Mouse (Mus musculus): ENCODE results near the gene Olfr1444.

Olfr1444 gene

GRCm38 (mm10) chr19:12856983-12857382 lies at the start of gene Olfr1444:
TSS of gene Olfr1444 (plus strand) at chr19:12857283.
- DNase-seq (ENCODE audit: low spot score in 2 of 2): no peak

DNA sequence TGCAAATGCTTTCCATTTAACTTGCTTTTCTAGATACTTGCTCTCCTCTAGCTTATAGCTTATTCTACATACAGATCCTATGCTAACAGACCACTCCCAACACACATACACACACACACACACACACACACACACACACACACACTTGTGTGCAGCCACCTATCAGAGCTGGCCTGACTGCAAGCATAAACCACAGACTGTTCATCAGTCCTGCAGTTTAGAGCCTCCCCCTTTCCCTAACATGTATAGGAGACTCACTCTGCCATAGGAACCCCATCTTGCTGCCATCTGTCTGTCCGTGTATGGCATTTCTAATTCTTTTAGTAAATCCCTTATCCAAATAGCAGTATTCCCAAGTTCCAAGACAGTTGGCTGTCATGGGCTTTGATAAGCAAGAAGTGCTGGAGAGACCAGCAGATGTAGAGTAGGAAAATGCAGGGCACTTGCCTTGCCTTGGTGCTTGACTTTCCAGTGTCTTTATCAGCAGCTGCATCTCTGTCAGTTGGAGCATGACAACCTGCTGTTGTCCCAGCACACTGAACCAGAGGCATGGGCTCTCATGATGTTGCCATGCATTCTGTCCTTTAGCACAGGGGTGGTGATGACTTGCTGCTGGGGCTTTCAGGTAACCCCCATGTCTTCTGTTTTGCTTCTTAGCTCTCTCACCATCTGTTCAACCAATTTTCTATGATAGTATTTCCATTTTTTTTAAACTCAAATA lies 44.3 kb upstream of the Olfr1444 start:
- no peak for DNase-seq (ENCODE audit: low spot score in 2 of 2)

DNA sequence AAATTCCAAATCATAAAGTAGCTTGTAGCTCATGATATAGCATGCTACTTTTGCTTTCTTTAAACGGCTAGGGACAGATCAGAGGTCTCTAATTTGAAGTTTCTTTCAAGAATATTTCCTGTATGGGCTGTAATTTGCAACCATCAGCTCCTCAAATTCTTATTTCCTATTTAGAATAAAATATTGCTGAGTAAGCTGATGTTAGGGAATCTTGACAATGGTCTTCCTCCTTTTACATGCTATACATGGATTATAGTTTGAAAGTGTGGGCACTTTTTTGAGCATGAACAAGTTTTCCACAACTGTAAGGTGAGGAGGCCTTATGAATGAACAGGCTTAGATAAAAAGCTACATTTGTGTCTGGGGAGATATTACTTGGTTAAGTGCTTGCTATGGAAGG lies 43.2 kb upstream of the Olfr1444 start:
- DNase-seq (ENCODE audit: low spot score in 2 of 2): no peak

GRCm38 (mm10) chr19:12818507-12818906 lies 38.6 kb upstream of the Olfr1444 start:
- DNase-seq (ENCODE audit: low spot score in 2 of 2): no peak

- no peak for DNase-seq (ENCODE audit: low spot score in 2 of 2)
Observed at GRCm38 (mm10) chr19:12820383-12820782, 36.7 kb upstream of the Olfr1444 start.

DNA sequence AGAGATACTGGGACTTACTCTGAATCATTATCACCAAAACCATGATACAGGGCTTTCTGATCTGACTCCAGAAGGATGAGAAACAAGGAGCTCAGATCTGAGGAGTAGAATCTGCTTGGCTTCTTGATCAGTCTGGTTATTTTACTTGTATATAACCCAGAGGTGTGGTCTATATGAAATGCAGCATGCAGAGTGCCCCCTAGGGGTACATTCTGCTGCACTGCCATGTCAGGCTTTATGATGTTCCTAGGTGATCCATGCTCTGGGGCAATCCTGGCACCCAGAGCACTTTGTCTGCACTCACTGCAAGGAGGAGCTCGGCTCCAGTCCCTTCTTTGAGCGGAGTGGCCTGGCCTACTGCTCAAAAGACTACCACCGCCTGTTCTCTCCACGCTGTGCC lies 32.5 kb upstream of the Olfr1444 start:
- no peak for DNase-seq (ENCODE audit: low spot score in 2 of 2)

- DNase-seq (ENCODE audit: low spot score in 2 of 2): no peak
Observed at GRCm38 (mm10) chr19:12830823-12831430, 26.2 kb upstream of the Olfr1444 start.

GRCm38 (mm10) chr19:12831559-12831958 lies 25.5 kb upstream of the Olfr1444 start:
- DNase-seq (ENCODE audit: low spot score in 2 of 2): no peak

DNA sequence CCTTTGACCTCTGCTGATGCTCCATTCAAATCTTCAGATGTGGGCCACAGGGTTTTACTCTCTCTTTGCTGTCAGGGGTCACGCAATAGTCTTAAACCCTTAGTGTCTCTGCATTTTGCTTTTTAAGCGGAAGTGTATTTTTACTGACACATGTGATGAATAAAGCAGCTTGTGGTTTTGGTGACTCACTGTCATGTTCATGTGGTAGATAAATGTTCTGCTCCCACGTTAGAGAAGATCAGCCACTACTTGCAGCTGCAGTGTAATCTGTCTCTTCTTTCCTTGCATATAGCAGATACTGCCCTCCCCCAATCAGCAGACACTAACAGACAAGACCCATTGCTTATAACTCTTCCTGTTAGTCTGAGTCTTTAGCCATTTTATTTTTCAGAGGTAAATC lies 23.5 kb upstream of the Olfr1444 start:
- DNase-seq (ENCODE audit: low spot score in 2 of 2): no peak

- DNase-seq (ENCODE audit: low spot score in 2 of 2): no peak
Observed at GRCm38 (mm10) chr19:12838507-12838906, 18.6 kb upstream of the Olfr1444 start.

GRCm38 (mm10) chr19:12846382-12846781 lies 10.7 kb upstream of the Olfr1444 start, which contains the start of gene Gm5244:
TSS of gene Gm5244 (plus strand) at chr19:12846682.
- no peak for DNase-seq (ENCODE audit: low spot score in 2 of 2)

- no peak for DNase-seq (ENCODE audit: low spot score in 2 of 2)
Observed at GRCm38 (mm10) chr19:12883555-12883954, 26.5 kb downstream of the Olfr1444 start, which contains the start of gene Olfr1445. TSS of gene Olfr1445 (plus strand) at chr19:12883855.

- DNase-seq (ENCODE audit: low spot score in 2 of 2): no peak
Observed at GRCm38 (mm10) chr19:12893424-12893823, 36.3 kb downstream of the Olfr1444 start, which contains the start of gene Olfr1446. TSS of gene Olfr1446 (minus strand) at chr19:12893524.

DNA sequence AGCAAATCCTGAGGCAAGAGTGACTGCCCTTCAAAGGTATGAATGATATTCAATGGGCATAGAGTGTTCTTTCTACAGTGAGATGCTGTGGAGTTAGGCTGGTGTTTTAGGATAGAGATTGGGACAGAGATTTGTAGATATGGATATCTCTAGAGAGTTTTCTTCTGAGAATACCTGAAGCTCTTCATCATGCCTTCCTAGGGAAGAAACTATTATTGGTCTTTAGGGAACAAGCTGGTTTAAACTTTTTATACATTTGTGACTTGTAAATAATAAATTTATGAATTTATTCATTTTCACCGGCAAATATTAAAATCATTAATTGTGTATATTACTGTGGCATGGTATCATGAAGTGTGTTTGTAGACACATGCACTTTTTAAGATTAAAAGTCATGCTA lies 46.6 kb downstream of the Olfr1444 start, which contains the start of gene Olfr1447:
Gene Olfr1447, minus strand, starts transcription at position 101 of the 400 bp plus-strand sequence.
- no peak for DNase-seq (ENCODE audit: low spot score in 2 of 2)

Data from urinary bladder, adult 18-20 months (tissue).